Mouse (Mus musculus): Measurements from ENCODE around the gene Htr5a. TPM values are rescaled to one million over a fixed set of nuclear protein-coding genes. Genes with fewer than 3 reads are reported as not detected.
A peak's percentile ranks its signal among the peaks of the same experiment; 100 is the strongest.

Htr5a gene
- total RNA-seq, 2 experiments from 2014 or later: 14.5 to 14.7 TPM

DNA sequence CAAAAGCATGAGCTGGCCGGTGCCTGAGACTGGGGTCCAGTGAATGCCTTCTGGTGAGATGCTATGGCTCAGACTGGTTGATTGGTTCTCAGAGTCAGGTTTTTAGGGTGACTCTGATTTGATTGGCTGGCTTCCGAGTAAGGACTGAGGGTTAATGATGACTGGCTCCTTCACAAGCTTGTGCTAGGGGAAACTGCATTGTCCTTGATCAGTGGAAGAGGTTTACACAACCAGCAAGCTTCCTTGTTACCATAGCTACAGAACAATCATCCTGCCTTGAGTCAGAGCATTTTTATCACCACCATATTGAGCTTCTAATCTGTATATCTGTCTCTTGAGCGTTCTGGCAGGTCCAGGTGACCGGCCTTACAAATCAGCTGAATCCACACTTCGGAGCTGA lies 5.0 kb downstream of the Htr5a start:
- intact Hi-C loops (cut with DNase I): no loop called here
- no peak for TF ChIP-seq CTCF (IDR thresholded peaks at IDR 0.05)
- no peak overlapping the region for H3K4me3 ChIP-seq
- no peak for DNase-seq (ENCODE audit: extremely low spot score in 1 of 2, low spot score in 2 of 2)
- no peak overlapping the region for H3K27ac ChIP-seq

DNA sequence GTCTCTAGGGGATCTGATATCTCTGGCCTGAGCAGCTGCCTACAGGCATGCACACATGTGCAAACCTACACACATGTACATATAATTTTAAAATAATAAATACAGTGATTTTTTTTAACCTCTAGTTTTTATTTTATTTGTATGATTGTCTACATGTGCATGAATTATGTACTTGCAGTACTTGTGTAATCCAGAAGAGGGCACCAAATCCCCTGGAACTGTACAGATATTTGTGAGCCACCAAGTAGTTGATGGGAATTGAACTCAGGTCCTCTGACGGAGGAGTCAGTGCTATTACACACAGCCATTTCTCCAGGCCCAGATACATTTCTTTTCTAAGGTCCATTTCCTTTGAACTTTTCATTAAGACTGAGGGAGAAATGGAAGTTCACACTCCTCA lies 12.3 kb downstream of the Htr5a start:
- Histone ChIP-seq H3K27ac (no peak overlapping the region), H3K4me3 (no peak overlapping the region)
- intact Hi-C loops (cut with DNase I): loop anchor here (2.0 kb wide), 1 partner anchor 241 kb away; no protein-coding TSS in a partner anchor
- no peak for DNase-seq (ENCODE audit: extremely low spot score in 1 of 2, low spot score in 2 of 2)
- TF ChIP-seq CTCF (IDR thresholded peaks at IDR 0.05): peak; percentile 75

DNA sequence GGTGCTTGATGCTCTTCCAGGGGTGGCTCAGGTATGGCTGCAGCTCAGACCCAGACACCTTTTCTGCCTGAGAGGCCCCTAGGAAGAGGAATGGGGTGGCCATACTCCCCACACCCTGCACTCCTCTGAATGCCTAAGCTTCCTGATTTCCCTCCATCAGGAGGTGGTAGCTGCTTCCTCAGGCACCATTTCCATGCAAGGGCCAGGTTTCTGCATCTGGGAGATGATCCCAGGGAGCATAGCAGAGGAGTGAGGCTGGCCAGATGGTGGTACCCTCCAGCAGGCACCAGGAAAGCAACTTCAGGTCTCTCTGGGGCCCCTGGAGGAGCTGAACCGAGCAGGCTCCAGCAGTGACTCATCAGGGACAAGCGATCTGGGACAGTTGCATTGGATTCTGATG lies 13.8 kb downstream of the Htr5a start:
- no peak overlapping the region for H3K4me3 ChIP-seq
- DNase-seq (ENCODE audit: extremely low spot score in 1 of 2, low spot score in 2 of 2): no peak
- intact Hi-C loops (cut with DNase I): loop anchor here (2.0 kb wide), 1 partner anchor 239 kb away; no protein-coding TSS in a partner anchor
- no peak for TF ChIP-seq CTCF (IDR thresholded peaks at IDR 0.05)
- H3K27ac ChIP-seq: no peak overlapping the region

DNA sequence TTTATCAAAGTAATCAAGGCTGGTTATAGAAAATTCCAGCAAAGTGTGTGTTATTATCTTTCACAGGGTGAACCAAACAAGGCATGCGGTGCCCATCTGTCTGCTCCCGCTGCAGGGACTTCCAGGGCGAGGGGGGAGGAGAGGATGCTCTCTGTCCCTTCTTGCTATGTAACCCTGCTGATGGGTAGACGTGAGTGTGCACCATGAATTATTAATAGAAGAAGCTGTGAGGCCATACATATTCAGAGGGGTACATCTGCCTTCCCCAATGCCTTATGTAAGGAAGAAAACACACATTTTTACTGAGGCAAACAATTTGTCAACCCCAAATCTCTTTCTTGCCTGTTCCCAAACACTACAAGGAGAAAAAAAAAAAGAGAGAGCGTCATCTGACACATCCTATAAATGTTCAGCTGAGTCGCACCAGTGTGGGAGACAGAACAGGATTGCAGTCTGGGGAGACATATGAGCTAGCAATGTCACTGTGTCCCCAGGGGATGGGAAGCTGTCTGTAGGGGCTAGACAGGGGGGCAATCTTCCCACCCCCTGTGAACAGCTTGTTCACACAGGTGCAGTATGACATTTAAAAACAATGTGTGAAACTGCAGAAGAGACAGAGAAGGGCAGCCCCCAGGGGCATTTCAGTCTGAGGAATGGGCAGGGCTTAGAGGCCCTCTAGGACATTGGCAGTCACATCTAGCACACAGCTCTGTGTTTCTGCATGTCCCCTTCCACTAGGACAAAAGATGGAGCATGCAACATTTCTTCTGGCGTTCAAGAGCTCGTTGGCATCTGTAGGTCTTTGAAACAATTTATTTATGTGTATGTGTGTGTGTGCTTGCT lies 31.5 kb downstream of the Htr5a start:
- Histone ChIP-seq H3K27ac (peak overlapping the region; percentile 88), H3K4me3 (no peak overlapping the region)
- TF ChIP-seq CTCF (IDR thresholded peaks at IDR 0.05): no peak
- intact Hi-C loops (cut with DNase I): loop anchor here (1.0 kb wide), 1 partner anchor 33 kb away; no protein-coding TSS in a partner anchor
- peak in 1 of 2 experiments; percentile 31 for DNase-seq (ENCODE audit: extremely low spot score in 1 of 2, low spot score in 2 of 2)

DNA sequence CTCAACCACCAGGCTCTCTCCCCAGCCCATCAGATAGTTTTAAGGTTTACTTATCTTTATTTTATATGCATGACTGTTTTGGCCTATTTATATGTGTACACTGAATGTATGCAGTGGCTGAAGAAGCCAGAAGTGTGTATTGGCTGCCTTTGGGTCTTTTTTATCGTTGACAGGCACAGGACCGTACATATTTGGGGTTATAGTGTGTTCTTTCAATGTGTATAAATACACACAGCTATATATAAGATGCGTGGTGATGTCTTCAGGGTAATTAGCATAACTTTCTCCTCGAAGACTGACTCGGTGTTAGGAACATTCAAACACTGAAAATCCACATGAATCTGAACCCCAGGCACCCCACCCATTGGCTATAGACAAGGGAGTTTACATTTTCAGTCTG lies 32.3 kb downstream of the Htr5a start:
- peak overlapping the region; percentile 88 for H3K27ac ChIP-seq
- no peak for TF ChIP-seq CTCF (IDR thresholded peaks at IDR 0.05)
- intact Hi-C loops (cut with DNase I): loop anchor here (1.0 kb wide), 1 partner anchor 32 kb away; no protein-coding TSS in a partner anchor
- DNase-seq (ENCODE audit: extremely low spot score in 1 of 2, low spot score in 2 of 2): no peak
- H3K4me3 ChIP-seq: no peak overlapping the region

DNA sequence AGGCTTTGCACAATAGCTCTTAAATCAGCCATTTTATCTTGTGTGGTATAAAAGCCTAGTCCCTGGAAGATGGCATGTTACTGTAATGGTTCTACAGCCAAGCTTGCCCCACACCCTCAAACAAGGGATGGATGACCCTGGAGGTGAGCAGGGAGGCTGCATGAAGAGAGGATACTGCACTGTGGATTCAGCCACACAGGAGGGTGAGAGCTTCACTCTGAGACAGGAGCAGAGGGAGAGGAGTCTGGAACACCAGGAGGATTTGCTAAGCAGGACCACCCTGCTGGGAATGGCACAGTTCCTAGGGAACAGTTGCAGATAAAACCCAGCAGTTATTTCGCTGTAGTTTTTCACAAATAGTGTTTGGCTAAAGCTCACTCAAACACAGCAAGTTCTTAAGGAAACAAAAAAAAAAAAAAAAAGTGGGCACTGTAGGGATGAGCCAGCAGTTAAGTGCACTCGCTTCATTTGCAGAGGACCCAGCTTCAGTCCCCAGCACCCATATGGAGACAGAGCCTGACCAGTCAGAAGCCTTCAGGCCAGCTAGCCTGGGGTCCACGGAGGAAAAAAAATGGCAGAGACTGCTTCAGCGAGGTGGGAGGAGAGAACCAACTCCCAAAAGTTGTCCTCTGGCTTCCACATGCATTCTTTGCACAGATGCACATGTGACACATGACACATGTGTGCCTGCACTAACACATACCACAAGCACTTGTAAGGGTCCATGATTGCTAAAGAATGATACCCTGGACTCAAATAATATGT lies 33.6 kb downstream of the Htr5a start:
- intact Hi-C loops (cut with DNase I): no loop called here
- DNase-seq (ENCODE audit: extremely low spot score in 1 of 2, low spot score in 2 of 2): no peak
- no peak overlapping the region for H3K4me3 ChIP-seq
- TF ChIP-seq CTCF (IDR thresholded peaks at IDR 0.05): no peak
- H3K27ac ChIP-seq: no peak overlapping the region

DNA sequence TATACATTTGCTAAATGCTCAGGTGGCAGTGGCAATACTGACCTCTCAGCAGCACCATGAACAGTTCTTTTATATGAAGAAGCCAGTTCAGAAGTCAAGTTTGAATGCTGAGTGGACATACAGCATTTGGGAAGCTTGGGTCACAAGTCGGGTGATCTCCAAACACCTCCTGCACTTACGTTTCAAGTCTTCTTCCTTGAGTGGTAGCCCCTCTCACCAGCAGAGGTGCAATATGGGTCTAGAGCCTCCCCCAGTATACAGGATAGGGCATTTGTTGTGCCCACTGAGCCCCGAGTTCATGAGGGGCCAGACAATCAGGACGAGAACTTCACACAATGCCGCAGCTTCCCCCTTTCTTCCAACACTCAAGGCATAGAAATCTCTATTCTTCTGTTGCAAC lies 36.4 kb downstream of the Htr5a start:
- no peak for DNase-seq (ENCODE audit: extremely low spot score in 1 of 2, low spot score in 2 of 2)
- TF ChIP-seq CTCF (IDR thresholded peaks at IDR 0.05): no peak
- intact Hi-C loops (cut with DNase I): no loop called here
- no peak overlapping the region for H3K4me3 ChIP-seq
- no peak overlapping the region for H3K27ac ChIP-seq

DNA sequence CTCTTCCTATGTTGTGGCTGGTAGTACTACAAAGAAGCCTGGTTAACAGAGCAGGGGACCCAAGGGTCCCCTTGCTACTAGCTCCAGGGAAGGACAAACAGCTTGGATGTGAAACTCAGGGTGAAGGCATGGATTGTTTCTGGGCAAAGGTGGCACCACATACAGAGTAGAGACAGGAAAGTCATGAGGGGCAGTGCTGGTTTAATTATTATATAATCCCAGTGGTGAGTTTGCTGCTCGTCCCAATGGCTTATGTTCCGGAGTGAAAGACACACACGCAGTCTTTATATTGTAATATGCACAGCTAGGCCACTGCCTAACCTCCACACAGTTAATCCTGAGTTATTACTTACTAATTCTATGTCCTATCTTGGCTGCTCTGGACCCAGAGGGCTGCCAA lies 37.8 kb downstream of the Htr5a start:
- Histone ChIP-seq H3K27ac (no peak overlapping the region), H3K4me3 (no peak overlapping the region)
- TF ChIP-seq CTCF (IDR thresholded peaks at IDR 0.05): no peak
- intact Hi-C loops (cut with DNase I): no loop called here
- no peak for DNase-seq (ENCODE audit: extremely low spot score in 1 of 2, low spot score in 2 of 2)

DNA sequence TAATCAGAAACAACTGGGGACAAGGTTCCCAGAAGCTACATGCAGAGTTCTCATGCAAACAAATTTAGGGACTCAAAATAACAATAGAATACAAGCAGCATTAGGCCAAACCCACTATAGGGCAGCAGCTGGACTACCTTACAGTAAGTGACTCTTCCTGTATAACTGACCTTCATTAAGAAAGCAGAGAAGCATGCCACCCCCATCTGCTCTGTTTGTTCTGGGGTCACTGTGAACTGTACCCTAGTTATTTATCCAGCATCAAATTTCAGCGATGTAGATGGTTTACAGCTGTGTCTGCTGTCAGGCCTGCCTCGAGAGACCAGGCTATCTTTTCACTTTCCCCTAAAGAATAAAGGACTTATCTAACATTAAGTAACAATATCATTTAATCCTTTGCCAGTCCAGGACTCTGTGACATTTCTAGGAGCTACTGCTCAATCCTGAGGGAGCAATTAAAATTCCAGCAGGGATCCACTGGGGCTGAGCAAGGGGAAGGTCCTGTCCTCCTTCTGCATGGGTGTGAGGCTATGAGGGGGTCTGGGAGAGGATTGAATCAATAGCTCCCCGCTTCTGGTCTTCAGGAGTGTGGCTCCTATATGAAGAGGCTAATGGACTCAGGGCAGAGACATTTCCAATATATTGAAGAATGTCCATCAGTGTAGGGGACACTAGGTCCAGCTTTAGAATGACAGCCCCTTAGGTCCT lies 38.5 kb downstream of the Htr5a start:
- TF ChIP-seq CTCF (IDR thresholded peaks at IDR 0.05): no peak
- intact Hi-C loops (cut with DNase I): no loop called here
- no peak overlapping the region for H3K27ac ChIP-seq
- no peak overlapping the region for H3K4me3 ChIP-seq
- DNase-seq (ENCODE audit: extremely low spot score in 1 of 2, low spot score in 2 of 2): no peak

DNA sequence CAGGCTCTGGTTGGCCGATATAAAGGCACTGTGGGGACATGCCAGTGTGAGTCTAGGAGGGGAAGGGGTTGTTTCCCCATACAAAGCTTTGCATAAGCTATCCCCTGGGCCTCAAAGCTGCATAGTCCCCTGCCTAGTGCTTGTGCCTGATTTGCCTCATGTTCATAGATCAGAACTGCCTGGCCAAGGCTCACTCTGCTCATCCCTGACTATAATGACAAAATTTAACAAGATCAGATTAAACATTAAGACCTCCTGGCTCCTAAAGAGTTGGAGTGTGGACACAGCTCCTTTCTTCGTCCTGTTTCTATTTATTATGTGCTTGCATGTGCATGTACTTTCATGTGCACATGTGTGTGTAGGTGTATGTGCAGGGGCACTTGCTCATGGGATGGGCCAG lies 39.3 kb downstream of the Htr5a start:
- TF ChIP-seq CTCF (IDR thresholded peaks at IDR 0.05): no peak
- intact Hi-C loops (cut with DNase I): no loop called here

DNA sequence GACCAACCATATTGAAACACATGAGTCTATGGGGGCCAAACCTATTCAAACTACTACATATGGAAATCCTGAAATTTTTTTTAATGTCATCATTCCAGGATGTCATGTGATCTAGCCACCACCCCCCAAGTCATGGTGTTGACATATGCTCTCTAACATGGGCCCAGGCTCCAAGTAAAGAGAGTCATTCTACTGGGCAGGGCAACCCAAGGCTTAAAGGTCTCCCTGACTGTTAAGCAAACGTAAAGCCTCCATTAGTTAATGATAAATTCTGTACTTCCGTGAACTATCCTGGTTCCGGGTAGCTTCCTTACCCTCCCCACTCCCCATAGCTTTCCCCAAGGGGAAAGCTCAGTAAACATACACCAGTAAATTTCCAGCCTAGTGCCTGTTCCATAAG lies 46.1 kb downstream of the Htr5a start:
- no peak for TF ChIP-seq CTCF (IDR thresholded peaks at IDR 0.05)
- no peak overlapping the region for H3K27ac ChIP-seq
- intact Hi-C loops (cut with DNase I): no loop called here
- H3K4me3 ChIP-seq: no peak overlapping the region
- no peak for DNase-seq (ENCODE audit: extremely low spot score in 1 of 2, low spot score in 2 of 2)

More for the DNA sequence above, 39.3 kb downstream of the Htr5a start:
- no peak overlapping the region for H3K4me3 ChIP-seq
- no peak overlapping the region for H3K27ac ChIP-seq
- DNase-seq (ENCODE audit: extremely low spot score in 1 of 2, low spot score in 2 of 2): no peak

DNA sequence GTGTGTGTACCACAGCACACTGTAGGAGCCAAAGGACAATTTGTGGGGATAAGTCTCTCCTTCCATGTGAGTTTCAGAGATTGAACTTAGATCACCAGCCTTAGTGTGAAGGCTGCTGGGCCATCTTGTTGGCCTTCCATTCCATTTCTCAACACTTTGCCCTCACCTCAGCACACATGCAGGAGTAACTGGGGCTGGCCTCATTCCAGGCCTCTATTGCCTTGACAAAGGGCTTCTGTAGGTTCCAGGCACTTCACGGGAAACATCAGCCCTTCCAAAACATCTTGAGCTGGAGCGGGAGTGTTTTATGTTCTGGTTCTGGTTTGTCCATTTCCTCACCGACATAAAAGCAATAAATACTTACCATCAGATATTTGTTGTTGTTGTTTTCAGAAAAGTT lies 54.0 kb downstream of the Htr5a start:
- no peak for DNase-seq (ENCODE audit: extremely low spot score in 1 of 2, low spot score in 2 of 2)
- TF ChIP-seq CTCF (IDR thresholded peaks at IDR 0.05): no peak
- intact Hi-C loops (cut with DNase I): no loop called here

More for the DNA sequence above, 54.0 kb downstream of the Htr5a start:
- H3K27ac ChIP-seq: no peak overlapping the region
- no peak overlapping the region for H3K4me3 ChIP-seq
